Mouse (Mus musculus) c-Kit-positive CD71-negative TER-119-negative erythroid progenitor cells, embryonic 14.5 days (primary cell): ENCODE data around the gene Afmid.

Source experiments
- DNase-seq: peaks from one replicate; pipeline ENCODE4 v3.0.0-alpha.2; 2013; ENCODE audit warnings: low read depth

The Afmid gene

DNA sequence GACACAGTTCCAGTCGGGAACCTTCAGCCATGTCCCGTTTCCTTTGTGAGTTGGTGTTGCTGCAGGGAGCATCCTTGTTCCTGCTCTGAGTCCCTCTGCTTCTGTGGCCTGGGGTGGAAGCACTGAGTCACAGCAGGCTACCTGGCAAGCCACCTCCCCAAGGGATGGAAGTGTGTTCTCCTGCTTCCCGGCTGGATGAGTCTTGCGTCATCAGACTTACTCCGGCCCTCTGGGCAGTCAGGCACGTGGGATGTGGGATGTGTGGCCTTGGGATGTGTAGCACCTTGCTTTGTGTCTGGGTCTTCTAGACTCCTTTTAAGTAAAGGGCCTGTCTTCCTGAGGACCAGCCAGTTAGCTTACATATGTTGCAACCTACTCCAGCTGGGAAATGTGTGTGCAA lies 54.0 kb downstream of the Afmid start:
- no peak for DNase-seq

GRCm38 (mm10) chr11:117880336-117880976 lies 54.7 kb downstream of the Afmid start:
- DNase-seq: no peak

DNA sequence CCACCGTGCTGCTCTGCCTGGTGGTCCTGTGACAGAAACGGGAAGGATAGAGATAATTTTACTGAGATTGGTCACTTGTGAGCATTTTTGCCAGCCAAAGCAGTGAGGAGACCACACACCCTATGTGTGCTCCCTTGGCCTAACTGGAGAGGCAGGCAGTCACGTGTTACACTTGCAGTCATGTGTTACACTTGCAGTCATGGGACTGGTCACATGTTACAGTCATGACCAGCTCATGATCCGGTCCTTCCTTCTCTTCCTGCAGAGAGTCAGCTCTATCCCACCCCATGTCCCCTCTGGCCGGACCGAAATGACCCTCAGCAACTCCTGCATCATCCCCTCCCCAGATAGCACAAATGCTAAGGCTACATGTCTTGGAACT lies 55.2 kb downstream of the Afmid start:
- DNase-seq: no peak

DNA sequence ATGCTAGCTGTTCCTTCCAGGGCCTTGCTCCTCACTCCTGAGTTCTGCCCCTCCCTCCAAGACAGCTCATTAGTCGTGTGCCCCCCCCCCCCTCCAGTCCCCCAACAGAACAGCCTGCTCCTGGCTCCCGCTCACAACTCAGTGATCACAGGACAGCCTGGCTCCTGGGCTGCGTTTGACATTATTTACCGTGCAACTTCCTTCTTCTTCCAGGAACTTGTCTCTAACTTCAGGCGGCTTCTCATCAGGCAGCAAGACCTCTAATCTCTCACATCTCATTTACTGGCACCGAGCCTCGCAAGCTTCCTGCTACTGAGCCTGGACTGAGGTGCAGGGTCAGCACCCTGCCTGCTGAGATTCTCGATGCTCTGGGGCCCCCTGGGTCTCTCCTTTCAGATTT lies 56.1 kb downstream of the Afmid start:
- no peak for DNase-seq

DNA sequence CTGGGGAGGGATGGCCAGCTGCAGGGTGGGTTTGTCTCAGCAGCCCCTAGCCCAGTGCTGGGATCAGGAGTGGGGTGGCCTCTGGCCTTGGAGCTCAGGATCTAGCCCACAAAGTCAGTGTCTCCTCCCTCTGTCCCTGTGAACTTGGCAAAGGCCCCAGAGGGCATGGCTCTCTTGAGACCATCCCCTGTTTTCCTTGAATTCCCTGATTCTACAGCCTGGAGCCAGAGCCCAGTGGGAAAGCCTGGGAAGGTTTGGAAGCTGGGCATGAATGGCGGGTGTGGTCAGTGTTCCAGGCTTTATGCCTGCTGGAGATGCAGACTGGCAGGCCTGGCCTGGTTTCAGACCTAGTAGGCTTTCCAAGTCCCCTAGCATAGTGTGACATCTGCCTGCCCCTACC lies 56.5 kb downstream of the Afmid start:
- no peak for DNase-seq

DNA sequence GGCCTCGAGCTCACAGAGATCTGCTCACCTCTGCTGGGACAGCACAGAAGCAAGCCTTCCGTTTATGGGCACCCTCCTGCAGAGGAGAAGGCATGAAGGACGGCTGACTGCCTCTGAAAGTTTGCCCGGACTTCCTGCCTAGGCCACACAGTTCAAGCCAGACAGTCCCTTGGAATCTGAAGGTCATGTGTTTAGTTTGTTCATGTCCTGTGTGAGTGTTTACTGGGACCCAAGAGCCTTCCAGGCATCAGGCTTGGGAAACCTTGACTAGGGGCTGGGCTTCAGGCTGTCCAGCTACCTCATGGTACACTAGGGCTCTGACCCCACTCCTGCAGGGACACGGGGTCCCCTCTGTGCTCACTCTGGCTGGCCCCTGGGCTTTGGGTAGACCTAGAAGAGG lies 60.3 kb downstream of the Afmid start:
- DNase-seq: no peak

DNA sequence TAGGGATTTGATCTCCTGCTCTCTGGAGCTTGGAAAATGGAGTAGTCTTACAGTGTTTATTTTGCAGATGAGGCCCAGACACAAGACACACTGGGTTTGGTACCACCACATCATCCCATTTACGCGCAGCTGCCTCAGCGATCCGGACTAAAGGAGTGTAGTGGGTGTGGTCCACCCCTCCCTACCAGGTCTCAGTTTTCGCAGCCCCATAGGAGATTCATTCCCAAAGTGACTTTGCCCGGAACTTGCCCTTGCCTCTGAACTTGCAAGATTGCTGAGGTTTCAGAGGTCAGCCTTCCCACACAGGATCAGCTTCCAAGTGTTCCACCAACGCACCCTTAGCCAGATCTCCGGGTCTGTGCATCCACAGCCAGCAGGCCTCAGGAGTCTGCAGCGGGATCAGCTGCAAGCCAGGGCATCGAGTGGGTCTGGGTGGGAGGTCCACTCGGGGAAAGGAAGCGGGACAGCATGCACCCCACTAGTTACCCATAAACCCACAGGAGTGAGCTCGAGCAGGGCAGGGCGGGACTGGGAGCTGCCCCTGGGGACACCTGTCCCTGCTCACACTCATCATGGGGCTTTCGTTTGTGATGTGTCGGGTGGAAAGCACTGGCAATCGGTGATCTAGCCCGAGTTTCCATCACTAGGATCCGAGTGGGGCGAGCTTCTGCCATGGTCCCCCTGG lies 62.6 kb downstream of the Afmid start:
- no peak for DNase-seq

DNA sequence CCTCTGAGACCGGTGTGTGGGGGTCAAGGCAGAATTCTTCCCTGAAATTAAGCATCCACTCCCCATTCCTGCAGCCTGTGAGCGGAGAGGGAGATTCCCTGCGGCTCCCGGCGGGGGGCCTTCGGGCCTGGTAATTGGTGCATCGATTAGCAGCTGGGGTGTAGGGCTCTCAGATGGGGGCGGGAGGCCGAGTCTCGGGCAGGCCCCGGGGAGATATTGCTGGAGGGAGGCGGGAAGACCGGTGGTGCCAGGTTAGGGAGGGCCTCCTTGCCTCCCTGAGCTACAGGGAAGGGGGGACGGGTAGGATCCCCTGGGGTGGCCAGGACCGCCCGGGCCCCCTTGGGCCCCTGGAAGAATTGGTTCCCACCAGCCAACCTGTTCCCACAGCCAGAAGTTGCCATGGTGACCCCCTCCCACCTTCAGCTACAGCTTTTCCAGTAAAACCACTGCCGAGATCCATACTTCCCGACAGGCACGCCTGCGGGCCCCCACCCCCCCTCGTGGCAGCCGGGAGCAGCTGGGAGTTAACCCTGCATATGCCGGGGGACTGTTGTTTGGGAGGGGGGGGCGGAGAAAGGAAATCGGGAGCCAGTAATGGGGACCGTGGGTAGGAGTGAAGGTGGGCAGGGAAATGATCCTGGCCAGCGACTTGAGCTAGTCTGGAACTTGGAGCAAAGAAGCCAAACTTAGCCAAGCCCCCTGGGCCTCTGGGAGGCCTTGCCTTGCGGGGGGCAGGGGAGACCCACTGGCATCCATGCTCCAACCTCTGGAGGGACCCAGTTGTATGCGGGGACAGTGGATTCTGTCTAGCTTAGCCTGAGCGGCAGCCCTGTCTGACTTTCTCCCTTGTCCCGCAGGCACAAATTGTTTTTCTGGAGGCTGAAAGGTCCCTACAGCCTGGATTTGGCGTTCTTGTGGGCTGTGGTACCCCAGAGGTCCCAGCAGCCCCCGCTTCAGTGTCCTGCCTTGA lies 63.4 kb downstream of the Afmid start:
- no peak for DNase-seq
